Mouse (Mus musculus) cerebellum, postnatal 4 days (tissue): ENCODE data around the gene Sorcs2.
A peak's percentile ranks its signal among the peaks of the same experiment; 100 is the strongest.

Experiments used
- DNase-seq, 2 experiments: peaks; one replicate each; pipeline ENCODE4 v3.0.0; 2022; ENCODE audit warnings: low spot score in 2 of 2, mixed read lengths in 1 of 2

The Sorcs2 gene

DNA sequence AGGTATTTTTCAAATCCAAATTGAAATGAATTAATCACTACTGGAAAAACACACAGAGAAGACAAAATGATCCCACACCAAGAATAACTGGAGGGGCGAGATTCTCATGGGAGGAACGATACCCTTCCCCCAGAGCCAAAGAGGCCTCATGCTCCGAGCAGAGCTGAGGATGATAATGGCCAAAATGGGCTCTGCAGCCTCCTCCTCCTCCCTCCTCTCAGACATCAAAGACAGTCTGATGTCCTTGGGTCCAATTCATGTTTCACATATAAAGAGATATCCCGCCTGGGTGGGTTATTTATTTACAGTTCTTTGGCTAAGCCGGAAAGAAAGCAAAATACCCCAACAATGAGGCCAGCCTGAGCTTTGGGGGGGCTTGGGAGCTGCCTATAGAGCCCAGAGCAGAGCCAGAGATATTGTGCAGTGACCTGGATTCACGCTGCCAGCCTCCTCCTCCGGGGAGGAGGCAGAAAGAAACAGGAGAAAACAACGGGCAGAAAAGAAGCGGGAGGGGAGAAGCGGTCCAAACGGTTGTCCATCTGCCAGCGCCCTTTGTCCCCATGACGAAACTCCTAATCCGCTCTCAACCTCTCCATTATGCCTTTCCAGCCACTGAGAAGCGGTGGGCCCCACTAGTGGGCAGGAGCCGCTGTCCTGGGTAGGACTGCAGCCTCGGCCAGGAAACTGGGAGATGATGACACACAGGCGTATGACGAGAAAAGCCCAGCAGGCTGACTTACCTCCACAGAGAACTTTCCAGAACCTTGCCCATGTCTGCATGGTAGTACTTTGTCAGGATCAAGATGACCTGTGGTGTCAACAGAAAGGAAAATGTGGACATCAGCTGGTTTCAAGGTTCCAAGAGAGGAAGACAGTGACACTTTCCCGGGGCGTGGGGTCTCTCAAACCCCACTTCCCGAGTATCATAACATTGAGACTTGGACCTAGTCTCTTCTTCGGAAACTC lies 169.3 kb downstream of the Sorcs2 start:
- no peak for DNase-seq

DNA sequence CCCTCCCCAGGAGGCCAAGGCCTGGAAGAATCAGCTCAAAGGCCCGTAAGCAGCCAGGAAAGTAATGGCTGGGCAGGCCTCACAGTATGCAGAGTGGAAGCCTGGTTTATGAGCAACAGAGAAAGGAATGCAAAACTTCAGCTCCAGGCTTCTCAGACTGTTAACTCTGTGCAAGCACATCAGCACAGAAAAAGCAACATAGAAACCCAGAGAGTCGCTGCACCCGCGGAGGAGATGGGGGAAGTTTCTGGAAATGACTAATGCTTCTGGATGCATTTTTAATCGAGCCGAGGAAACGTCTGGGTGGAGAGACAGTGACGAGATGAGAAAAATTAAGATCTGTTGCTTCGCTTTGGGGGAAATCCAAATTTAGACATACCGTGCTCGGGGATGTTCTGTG lies 171.6 kb downstream of the Sorcs2 start:
- DNase-seq: no peak

- DNase-seq: no peak
These were observed 172.1 kb downstream of the Sorcs2 start for GRCm38 (mm10) chr5:36225855-36226254.

DNA sequence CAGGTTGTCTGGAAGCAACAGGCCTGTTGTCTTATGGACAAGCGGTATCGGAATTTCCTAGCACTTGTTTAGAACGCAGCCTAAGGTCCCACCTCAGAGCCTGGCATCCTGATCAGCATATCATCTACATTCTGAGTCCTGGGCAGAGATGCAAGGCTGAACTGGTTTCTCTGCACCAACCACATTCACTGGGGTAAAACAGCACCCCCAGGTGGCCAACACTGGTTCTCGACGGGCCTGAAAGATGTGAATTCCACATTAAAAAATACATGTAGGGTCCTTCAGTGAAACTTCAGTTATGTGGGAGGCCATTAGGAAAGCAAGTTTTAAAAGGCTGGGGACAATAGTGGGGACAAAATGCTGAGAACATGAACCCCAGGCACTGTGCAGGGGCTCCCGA lies 174.2 kb downstream of the Sorcs2 start:
- peak; percentile 61 to 72 for DNase-seq

DNA sequence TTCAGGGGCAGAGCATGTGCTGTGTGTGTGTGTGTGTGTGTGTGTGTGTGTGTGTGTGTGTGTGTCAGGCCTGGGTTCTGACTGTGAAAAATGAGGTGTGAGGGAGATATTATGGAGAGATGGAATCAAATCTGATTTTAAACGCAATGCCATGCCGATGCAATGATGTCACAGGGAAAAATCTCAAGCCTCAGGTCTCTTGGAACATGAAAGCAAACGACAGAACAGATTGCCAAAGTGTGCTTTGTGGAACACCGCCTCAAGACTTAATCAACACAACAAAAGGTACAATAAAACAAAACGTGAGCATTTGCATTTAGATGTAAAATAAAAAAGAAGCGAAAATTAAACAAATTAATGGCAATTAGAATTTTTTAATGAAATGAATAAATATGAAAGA lies 177.3 kb downstream of the Sorcs2 start:
- DNase-seq: no peak

DNA sequence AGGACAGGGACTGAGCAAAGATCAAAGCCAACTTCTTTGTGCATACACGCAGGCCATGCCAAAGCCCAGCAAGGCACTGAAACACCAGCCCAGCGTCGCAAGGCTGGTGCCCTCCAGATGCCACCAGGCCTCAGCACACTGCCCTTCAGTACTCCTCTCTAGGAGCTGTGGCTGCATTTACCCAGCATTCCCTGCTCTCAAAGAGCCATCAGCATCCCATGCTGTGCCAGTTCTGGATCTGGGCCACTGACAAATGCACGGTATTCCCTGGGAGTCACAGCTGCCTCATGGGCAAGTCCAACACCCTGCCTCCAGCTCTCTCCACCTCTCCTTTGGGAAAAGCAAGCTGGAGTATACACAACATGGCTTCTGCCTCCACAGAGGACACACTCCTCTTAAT lies 177.8 kb downstream of the Sorcs2 start:
- DNase-seq: no peak

- DNase-seq: peak in 1 of 2 experiments; percentile 30
These were observed 184.6 kb downstream of the Sorcs2 start for GRCm38 (mm10) chr5:36213310-36213709.

- DNase-seq: no peak
These were observed 189.1 kb downstream of the Sorcs2 start for GRCm38 (mm10) chr5:36208803-36209202.

- DNase-seq: no peak
These were observed 192.5 kb downstream of the Sorcs2 start for GRCm38 (mm10) chr5:36205397-36205796.

DNA sequence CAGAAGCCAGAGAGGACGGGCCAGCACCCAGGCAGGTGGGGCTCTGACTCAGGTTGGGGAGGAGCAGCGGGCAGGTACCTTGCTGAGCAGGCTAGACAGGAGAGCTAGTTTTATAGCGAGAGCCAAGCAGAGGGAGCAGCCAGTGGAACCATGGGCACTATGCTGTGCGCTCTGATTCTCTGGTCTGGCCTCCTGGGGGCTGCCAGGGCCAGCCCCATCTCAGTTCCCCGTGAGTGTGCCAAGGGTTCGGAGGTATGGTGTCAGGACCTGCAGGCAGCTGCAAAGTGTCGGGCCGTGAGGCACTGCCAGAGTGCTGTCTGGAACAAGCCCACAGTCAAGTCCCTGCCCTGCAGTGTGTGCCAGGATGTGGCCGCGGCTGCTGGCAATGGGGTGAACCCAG lies 194.0 kb downstream of the Sorcs2 start, which contains the start of gene Psapl1:
Psapl1 (plus strand) TSS at position 106 of the 400 bp plus-strand sequence.
- DNase-seq: no peak

GRCm38 (mm10) chr5:36203421-36203820 lies 194.5 kb downstream of the Sorcs2 start:
- no peak for DNase-seq

DNA sequence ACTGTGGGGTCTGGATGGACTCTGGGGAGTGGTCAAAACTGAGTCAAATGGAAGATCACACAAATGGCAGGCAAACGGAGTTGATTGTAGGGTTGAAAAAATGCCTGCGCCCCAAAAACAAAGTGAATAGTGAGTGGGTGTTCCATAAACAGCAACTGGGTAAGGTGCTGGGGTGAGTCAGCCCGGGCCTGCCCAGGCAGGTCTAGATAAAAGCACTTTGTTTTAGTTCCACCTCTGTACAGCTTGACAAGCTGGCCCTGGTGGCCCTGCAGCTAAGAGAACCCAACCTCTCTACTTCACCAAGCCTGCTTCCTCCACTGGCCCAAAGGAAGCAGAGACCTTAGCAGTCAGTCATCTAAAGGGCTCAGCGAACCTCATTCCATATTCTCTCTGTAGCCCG lies 195.2 kb downstream of the Sorcs2 start:
- no peak for DNase-seq

DNA sequence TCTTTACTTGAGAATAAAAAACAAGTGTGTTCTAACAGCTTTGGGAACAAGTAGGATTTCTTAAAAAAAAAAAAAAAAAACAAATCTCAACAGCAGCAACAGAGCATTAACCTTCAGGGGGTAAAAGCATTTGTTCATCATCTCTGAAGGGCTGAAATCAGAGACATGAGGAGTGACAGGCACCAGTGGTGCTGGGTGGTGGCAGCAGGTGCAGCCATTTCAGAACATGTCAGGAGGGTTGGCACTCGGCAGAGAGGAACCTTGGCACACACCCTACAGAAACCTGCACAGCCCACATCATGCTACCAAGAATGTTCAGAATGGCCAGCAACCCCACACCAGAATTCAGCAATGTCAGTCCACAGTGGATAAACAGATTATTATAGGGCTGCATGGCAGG lies 198.4 kb downstream of the Sorcs2 start:
- no peak for DNase-seq

DNA sequence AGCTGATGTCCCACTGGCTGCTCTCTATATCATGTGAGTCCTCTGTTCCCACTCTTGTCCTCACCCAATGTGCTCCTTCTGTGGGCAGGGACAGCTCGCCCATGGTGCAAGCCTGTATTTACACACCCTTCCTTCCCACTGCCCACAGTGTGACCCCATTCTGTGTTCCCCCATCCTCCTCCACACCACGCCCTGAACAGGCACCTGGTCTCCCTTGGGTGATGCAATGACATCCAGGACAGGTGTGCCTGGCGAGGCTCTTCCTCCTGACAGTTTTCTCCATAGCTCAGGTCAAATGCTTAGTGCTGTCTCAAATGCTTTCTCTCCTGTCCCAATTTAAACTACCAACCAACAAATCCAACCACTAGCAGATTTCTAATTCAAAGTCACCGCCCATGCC lies 202.5 kb downstream of the Sorcs2 start:
- no peak for DNase-seq

GRCm38 (mm10) chr5:36194631-36195030 lies 203.3 kb downstream of the Sorcs2 start:
- DNase-seq: no peak

DNA sequence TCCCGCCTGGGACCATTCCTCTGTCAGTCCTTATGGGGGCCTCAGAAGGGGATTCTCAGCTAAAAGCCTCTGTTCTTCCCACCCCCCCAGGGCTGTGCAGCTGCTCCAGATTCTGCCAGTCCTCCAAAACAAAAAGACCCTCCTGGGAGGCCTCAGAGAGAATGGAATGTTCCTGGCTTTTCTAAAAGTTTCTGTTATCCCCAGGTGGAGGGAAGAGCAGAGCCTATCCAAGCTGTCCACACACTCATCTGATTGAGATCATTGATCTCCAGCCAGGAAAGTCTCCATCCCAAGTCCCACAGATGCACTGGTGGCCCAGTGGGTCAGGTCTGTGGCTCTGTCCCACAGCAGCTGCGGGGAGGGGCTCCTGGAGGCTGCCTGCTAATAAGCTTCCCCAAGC lies 205.3 kb downstream of the Sorcs2 start:
- no peak for DNase-seq

DNA sequence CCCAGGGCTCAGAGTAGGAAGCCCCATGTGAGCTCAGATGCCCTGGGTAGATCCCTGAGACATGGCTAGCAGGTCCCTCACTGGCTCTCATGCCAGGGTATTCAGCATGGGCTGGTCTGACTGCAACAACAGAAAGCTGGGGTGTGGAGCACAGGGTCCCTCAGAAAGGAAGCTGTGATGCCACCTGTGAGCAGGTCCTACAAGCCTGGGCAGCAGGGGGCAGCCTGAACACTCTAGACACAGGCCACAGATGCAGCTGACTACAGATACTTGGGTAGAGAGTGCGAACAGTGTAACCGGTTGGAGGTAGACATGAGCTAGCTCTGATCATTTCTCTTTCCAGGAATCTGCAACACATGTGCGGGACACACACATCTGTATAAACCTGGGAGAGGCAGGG lies 206.1 kb downstream of the Sorcs2 start:
- DNase-seq: no peak

- DNase-seq: no peak
These were observed 206.7 kb downstream of the Sorcs2 start for GRCm38 (mm10) chr5:36191285-36191684.

DNA sequence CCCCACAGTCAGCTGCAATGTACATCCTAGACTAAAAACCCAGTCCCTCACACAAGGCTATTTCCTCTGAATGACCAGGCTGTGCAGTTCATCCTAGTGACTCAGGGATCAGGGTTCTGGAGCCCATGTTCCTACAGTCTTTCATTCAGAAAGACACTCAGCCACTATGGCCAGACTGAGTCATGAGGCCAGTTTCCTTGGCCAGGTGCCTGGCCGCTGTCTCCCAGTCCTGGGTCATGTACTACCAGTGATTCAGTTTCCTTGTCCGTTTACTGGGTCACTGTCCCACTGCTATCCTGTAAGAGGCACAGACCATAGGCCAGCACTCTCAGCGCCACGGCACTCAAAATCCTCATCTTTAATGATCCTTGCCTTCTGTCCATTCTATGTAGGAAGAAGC lies 209.6 kb downstream of the Sorcs2 start:
- no peak for DNase-seq

DNA sequence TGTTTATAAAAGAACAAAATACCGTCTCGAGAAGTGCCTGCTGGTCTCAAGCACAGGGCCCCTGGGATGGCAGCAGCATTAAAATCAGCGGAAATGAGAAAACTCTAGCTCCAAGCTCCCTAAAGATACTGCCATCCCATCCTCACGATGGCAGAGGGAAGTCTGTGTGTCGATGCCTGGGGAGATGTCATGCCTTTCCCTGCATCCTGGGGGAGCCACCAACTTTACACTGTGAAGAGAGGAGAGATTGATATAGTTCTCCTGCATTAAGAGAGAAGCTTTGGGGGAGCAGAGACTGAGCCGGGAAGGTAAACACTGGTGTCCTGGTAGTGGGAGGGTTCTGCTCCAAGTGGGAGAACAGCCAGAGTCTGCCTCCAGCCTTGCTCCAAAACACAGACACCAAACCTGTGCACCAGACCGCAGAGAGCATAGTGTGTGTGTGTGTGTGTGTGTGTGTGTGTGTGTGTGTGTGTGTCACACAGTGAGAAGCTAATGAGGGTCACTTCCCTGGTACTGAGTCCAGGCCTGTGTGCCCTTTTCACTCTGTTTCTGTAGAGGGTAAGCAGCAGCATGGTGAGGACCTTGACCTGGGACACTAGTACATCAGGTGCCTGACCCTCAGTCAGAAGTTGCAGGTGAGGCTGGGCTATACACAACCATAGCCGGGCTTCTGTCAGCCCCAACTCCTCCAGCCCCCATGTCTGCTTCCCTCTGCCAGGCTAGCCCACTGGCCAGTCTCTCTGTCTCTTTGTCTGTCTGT lies 211.5 kb downstream of the Sorcs2 start:
- DNase-seq: no peak

- no peak for DNase-seq
These were observed 215.6 kb downstream of the Sorcs2 start for GRCm38 (mm10) chr5:36182326-36182725.

DNA sequence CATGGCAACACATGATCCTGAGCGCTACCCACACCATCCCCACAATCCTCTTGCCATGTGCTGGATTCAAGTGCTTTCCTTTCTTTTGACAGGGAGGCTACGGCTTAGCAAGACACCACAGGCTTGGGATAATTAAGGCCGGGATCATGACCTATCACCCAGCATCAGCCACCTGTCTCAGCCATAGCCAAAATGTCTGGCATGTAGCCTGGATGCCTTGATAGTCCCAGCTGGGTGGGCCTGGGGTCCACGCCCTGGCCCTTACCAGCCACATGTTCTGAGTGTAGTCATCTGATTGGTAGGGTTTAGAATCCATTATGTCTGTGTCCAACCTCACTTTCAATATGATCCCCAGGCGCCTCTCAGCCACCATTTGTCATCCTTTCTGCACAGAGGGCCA lies 218.2 kb downstream of the Sorcs2 start:
- DNase-seq: no peak

GRCm38 (mm10) chr5:36178785-36179184 lies 219.2 kb downstream of the Sorcs2 start:
- no peak for DNase-seq
